Mouse (Mus musculus): ENCODE data around the gene Hectd3.

The Hectd3 gene

GRCm38 (mm10) chr4:116995131-116995797 lies at the start of gene Hectd3:
Gene Hectd3, plus strand, starts transcription at chr4:116995317.
- DNase-seq: peak; percentile 74 to 75

- DNase-seq: peak in 1 of 2 experiments; percentile 5
Observed at GRCm38 (mm10) chr4:116951642-116952041, 43.5 kb upstream of the Hectd3 start.

- DNase-seq: no peak
Observed at GRCm38 (mm10) chr4:116954951-116955350, 40.2 kb upstream of the Hectd3 start.

GRCm38 (mm10) chr4:116976503-116976902 lies 18.6 kb upstream of the Hectd3 start:
- no peak for DNase-seq

GRCm38 (mm10) chr4:116985681-116986080 lies 9.4 kb upstream of the Hectd3 start:
- no peak for DNase-seq

GRCm38 (mm10) chr4:116986400-116987121 lies 8.6 kb upstream of the Hectd3 start:
- peak; percentile 87 to 90 for DNase-seq

- no peak for DNase-seq
Observed at GRCm38 (mm10) chr4:116987122-116987456, 8.0 kb upstream of the Hectd3 start.

GRCm38 (mm10) chr4:116989731-116990130 lies 5.4 kb upstream of the Hectd3 start:
- no peak for DNase-seq

GRCm38 (mm10) chr4:116991366-116991765 lies 3.8 kb upstream of the Hectd3 start:
- DNase-seq: peak; percentile 94 to 96

- peak; percentile 95 to 96 for DNase-seq
Observed at GRCm38 (mm10) chr4:116993672-116994621, 1.2 kb upstream of the Hectd3 start, which contains the start of gene Urod. Gene Urod, minus strand, starts transcription at chr4:116994413.

GRCm38 (mm10) chr4:116995798-116996135 lies 650 bp downstream of the Hectd3 start:
- DNase-seq: peak; percentile 80 to 90

- no peak for DNase-seq
Observed at GRCm38 (mm10) chr4:116999513-117000154, 4.5 kb downstream of the Hectd3 start.

- DNase-seq: no peak
Observed at GRCm38 (mm10) chr4:117001957-117002356, 6.8 kb downstream of the Hectd3 start.

GRCm38 (mm10) chr4:117002543-117003521 lies 7.7 kb downstream of the Hectd3 start:
- DNase-seq: peak; percentile 75 to 76

- no peak for DNase-seq
Observed at GRCm38 (mm10) chr4:117004649-117005048, 9.5 kb downstream of the Hectd3 start.

- no peak for DNase-seq
Observed at GRCm38 (mm10) chr4:117005611-117006400, 10.7 kb downstream of the Hectd3 start.

- DNase-seq: no peak
Observed at GRCm38 (mm10) chr4:117007058-117007457, 11.9 kb downstream of the Hectd3 start.

GRCm38 (mm10) chr4:117010231-117010630 lies 15.1 kb downstream of the Hectd3 start:
- no peak for DNase-seq

- no peak for DNase-seq
Observed at GRCm38 (mm10) chr4:117013596-117013995, 18.5 kb downstream of the Hectd3 start.

GRCm38 (mm10) chr4:117014901-117015415 lies 19.8 kb downstream of the Hectd3 start:
- DNase-seq: peak in 1 of 2 experiments; percentile 32
